Comparison of ENCODE assay signal across 10 mouse cellular contexts in the genomic region with DNA sequence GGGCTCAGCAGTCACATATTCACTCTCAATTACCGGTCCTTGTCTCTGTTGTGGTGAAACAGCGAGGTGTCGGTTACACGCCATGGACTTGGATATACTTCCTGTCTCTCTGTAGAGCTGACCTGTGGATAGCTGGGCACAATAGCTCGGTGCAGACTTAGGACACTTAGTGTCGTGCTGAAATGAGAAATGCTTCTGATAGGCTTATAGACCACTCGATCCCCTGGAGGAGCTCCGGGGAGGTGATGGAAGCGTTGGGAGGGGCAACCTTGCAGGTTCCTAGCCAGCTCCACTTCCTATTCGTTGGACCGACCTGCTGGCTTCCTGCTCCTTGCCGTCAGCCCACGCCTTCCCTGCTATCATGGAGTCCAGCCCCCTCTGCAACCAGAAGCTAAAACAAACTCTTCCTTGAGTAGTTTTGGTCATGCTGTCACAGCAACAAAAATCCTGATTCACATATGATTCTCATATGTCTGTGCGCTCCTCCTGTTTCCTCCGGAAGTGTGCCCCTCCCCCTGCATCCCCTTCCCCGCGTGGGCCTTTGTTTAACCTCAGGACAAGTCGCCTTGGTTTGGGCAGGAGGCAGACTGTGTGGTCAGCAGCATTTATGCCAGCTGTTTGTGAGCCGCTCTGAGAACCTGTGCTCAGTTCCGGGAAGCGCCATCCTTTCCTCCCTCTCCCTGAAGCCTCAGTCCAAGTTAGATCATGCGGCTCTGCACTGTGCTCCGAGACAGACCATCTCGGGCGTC. TPM values are rescaled to one million over a fixed set of nuclear protein-coding genes. Genes with fewer than 3 reads are reported as not detected.
DNase-seq lines count a peak whose midpoint lies in the region; ATAC-seq lines count a peak whose summit lies in the region.
"Had no signal": no experiment of that assay in that cellular context is flagged by ENCODE, and none has a peak within 500 bp of the region (broad histone marks: within the 10 kb centered on the region; RNA-seq: fewer than 3 reads in every experiment).

No protein-coding gene starts in this region.

- peaks cover 34% of the 10 kb centered on the region for H3K27me3 ChIP-seq in heart, embryonic 13.5 days (replicated peaks)
- no peaks in the 10 kb centered on the region; the same call in 1 of the 2 replicates for H3K27me3 ChIP-seq in liver, embryonic 16.5 days (ENCODE audit: control insufficient read depth, insufficient read depth, low read depth, low read length)

- intact Hi-C loops in gastrocnemius, postnatal 14 days (cut with DNase I; ENCODE audit: low total_unique reads): no loop called here

- H3K4me1 ChIP-seq in heart, embryonic 13.5 days: peaks cover 33% of the 10 kb centered on the region
- no peaks in the 10 kb centered on the region for H3K4me1 ChIP-seq in liver, embryonic 16.5 days (ENCODE audit: control insufficient read depth, low read depth, low read length)

- peak overlapping the region; percentile 31 for H3K4me3 ChIP-seq in heart, embryonic 13.5 days
- no peak overlapping the region for H3K4me3 ChIP-seq in liver, embryonic 16.5 days (ENCODE audit: low read depth, low read length)

- H3K36me3 ChIP-seq in heart, embryonic 13.5 days: no peaks in the 10 kb centered on the region
- no peaks in the 10 kb centered on the region for H3K36me3 ChIP-seq in liver, embryonic 16.5 days (ENCODE audit: control insufficient read depth, insufficient read depth)

- H3K9me3 ChIP-seq in heart, embryonic 13.5 days: no peaks in the 10 kb centered on the region
- H3K9me3 ChIP-seq in liver, embryonic 16.5 days (replicated peaks; ENCODE audit: control insufficient read depth, low read length): no peaks in the 10 kb centered on the region

- WGBS in heart, embryonic 13.5 days: 26% methylated on average over 25 of the region's 25 CpGs
- WGBS in liver, embryonic 16.5 days (ENCODE audit: insufficient replicate concordance): 20% methylated on average over 25 of the region's 25 CpGs

- no peak for DNase-seq in heart, adult 11 months
- no peak for DNase-seq in gastrocnemius, postnatal 14 days
- no peak for DNase-seq in layer of hippocampus, postnatal 10 days (ENCODE audit: low spot score in 2 of 2)
- DNase-seq in spleen, postnatal 4 days (ENCODE audit: low spot score in 2 of 2): no peak
- DNase-seq: cerebellum, adult 2 months had no signal

- H3K27ac ChIP-seq in heart, embryonic 13.5 days (replicated peaks): peak overlapping the region; percentile 16; the same call in 1 of the 2 replicates
- no peak overlapping the region for H3K27ac ChIP-seq in liver, embryonic 16.5 days (ENCODE audit: low read length)
- H3K27ac ChIP-seq: macrophage had no signal

- peak overlapping the region; percentile 65 for H3K4me2 ChIP-seq in heart, embryonic 13.5 days
- H3K4me2 ChIP-seq in liver, embryonic 16.5 days (ENCODE audit: low read depth, low read length): peak overlapping the region; percentile 13

- H3K9ac ChIP-seq in heart, embryonic 13.5 days: peak overlapping the region; percentile 5; the same call in 1 of the 2 replicates
- H3K9ac ChIP-seq in liver, embryonic 16.5 days (ENCODE audit: low read depth, low read length): no peak overlapping the region

- no peak for ATAC-seq in heart, embryonic 13.5 days (ENCODE audit: extremely low read depth, insufficient number of reproducible peaks, low FRiP score, low TSS enrichment)
- ATAC-seq in CD4-positive, CD25-positive, alpha-beta regulatory T cell, adult 4 months: peak; percentile 74
- ATAC-seq in hematopoietic stem cell, adult 5-6 weeks (replicated peaks in 1 of 2; ENCODE audit: insufficient read depth in 1 of 2, low FRiP score in 2 of 2, low TSS enrichment in 1 of 2, low read depth in 1 of 2, poor library complexity in 2 of 2, severe bottlenecking in 2 of 2): peak; percentile 42 to 60; a peak in 2 of 4 replicates
- ATAC-seq in liver, embryonic 16.5 days (ENCODE audit: low read depth): peak; percentile 30; the same call in 1 of the 2 replicates

RNA-seq across cellular contexts. Expression of a gene that starts 11.8 kb away (rescaled TPM):
- polyA plus RNA-seq in heart, embryonic 13.5 days (2015; fragmentation: Nextera tagmentation; extraction: Ambion mirVana): 0.27 and 0.39 TPM in 2 replicates
- not detected for polyA plus RNA-seq in CD4-positive, CD25-positive, alpha-beta regulatory T cell, adult 4 months (2017; shearing (Covaris generic))
- total RNA-seq in hematopoietic stem cell, adult 5-6 weeks (2017): not detected in 2 replicates
- polyA plus RNA-seq in liver, embryonic 16.5 days (2015; fragmentation: Nextera tagmentation; extraction: Ambion mirVana): not detected in 2 replicates
- total RNA-seq in gastrocnemius, postnatal 14 days (2021): not detected
- under 1 TPM; 0.54 to 0.98 TPM for total RNA-seq in layer of hippocampus, postnatal 10 days (2021)
- polyA plus RNA-seq: macrophage had no signal
